Mouse (Mus musculus): Measurements from ENCODE around the gene Ier5. TPM values are rescaled to one million over a fixed set of nuclear protein-coding genes. Genes with fewer than 3 reads are reported as not detected.

Ier5 gene
- polyA plus RNA-seq (2014; fragmentation: Nextera tagmentation; extraction: Ambion mirVana), result 14.6 and 15.1 TPM in 2 replicates

- peak; percentile 99 for ATAC-seq (ENCODE audit: insufficient read depth)
- peak within 1 kb of the TSS; percentile 91 for H3K27ac ChIP-seq (ENCODE audit: low read depth)
Observed at GRCm38 (mm10) chr1:155099280-155099848, at the start of gene Ier5. TSS of gene Ier5 (minus strand) at chr1:155099636.

GRCm38 (mm10) chr1:155147228-155147627 lies 47.8 kb upstream of the Ier5 start:
- Histone ChIP-seq H3K36me3 (ENCODE audit: insufficient read depth) (no peaks in the 10 kb centered on the region), H3K27ac (ENCODE audit: low read depth) (no peak overlapping the region), H3K9me3 (ENCODE audit: low read depth, low read length) (no peaks in the 10 kb centered on the region), H3K4me1 (ENCODE audit: insufficient read depth) (no peaks in the 10 kb centered on the region), H3K27me3 (ENCODE audit: insufficient read depth, low read length) (no peaks in the 10 kb centered on the region), H3K9ac (no peak overlapping the region), H3K4me3 (ENCODE audit: low read depth, low read length) (no peak overlapping the region), H3K4me2 (no peak overlapping the region)
- no peak for ATAC-seq (ENCODE audit: insufficient read depth)
- TF ChIP-seq CTCF (IDR thresholded peaks at IDR 0.05; ENCODE audit: low read depth), result no peak
- DNase-seq, result no peak
- WGBS, result 86% methylated on average over 2 of the region's 2 CpGs

More at GRCm38 (mm10) chr1:155099280-155099848, at the start of gene Ier5:
- no peaks in the 10 kb centered on the region for H3K9me3 ChIP-seq (ENCODE audit: low read depth, low read length)
- peak within 1 kb of the TSS; percentile 99 for H3K9ac ChIP-seq
- H3K4me2 ChIP-seq, result peak within 1 kb of the TSS; percentile 84
- peak; percentile 99 for DNase-seq
- TF ChIP-seq CTCF (IDR thresholded peaks at IDR 0.05; ENCODE audit: low read depth), result no peak
- peaks cover 20% of the 10 kb centered on the region for H3K4me1 ChIP-seq (ENCODE audit: insufficient read depth)
- peaks cover 6% of the 10 kb centered on the region; the same call in 1 of the 2 replicates for H3K36me3 ChIP-seq (ENCODE audit: insufficient read depth)
- H3K4me3 ChIP-seq (ENCODE audit: low read depth, low read length), result peak within 1 kb of the TSS; percentile 98
- H3K27me3 ChIP-seq (ENCODE audit: insufficient read depth, low read length), result no peaks in the 10 kb centered on the region
- under 1% methylated on average over 40 of the region's 40 CpGs for WGBS

GRCm38 (mm10) chr1:155146572-155146980 lies 47.1 kb upstream of the Ier5 start, which contains the start of gene Mr1:
TSS of gene Mr1 (minus strand) at chr1:155146814.
- ATAC-seq (ENCODE audit: insufficient read depth) (peak; percentile 95), DNase-seq (peak; percentile 95)
- Histone ChIP-seq H3K27ac (ENCODE audit: low read depth) (peak within 1 kb of the TSS; percentile 79), H3K36me3 (ENCODE audit: insufficient read depth) (no peaks in the 10 kb centered on the region), H3K9me3 (ENCODE audit: low read depth, low read length) (no peaks in the 10 kb centered on the region), H3K9ac (peak within 1 kb of the TSS; percentile 44), H3K27me3 (ENCODE audit: insufficient read depth, low read length) (no peaks in the 10 kb centered on the region), H3K4me3 (ENCODE audit: low read depth, low read length) (peak within 1 kb of the TSS; percentile 44), H3K4me1 (ENCODE audit: insufficient read depth) (no peaks in the 10 kb centered on the region), H3K4me2 (peak within 1 kb of the TSS; percentile 63)
- 20% methylated on average over 8 of the region's 8 CpGs for WGBS
- no peak for TF ChIP-seq CTCF (IDR thresholded peaks at IDR 0.05; ENCODE audit: low read depth)

- Histone ChIP-seq H3K9me3 (ENCODE audit: low read depth, low read length) (no peaks in the 10 kb centered on the region), H3K36me3 (ENCODE audit: insufficient read depth) (no peaks in the 10 kb centered on the region), H3K27me3 (ENCODE audit: insufficient read depth, low read length) (no peaks in the 10 kb centered on the region), H3K4me3 (ENCODE audit: low read depth, low read length) (peak overlapping the region; percentile 44), H3K27ac (ENCODE audit: low read depth) (peak overlapping the region; percentile 79), H3K9ac (peak overlapping the region; percentile 44; the same call in 1 of the 2 replicates), H3K4me1 (ENCODE audit: insufficient read depth) (no peaks in the 10 kb centered on the region), H3K4me2 (peak overlapping the region; percentile 63)
- TF ChIP-seq CTCF (IDR thresholded peaks at IDR 0.05; ENCODE audit: low read depth), result no peak
- DNase-seq, result peak; percentile 83
- 27% methylated on average over 6 of the region's 6 CpGs for WGBS
- ATAC-seq (ENCODE audit: insufficient read depth), result peak; percentile 74
Observed at GRCm38 (mm10) chr1:155145620-155146019, 46.2 kb upstream of the Ier5 start.

- Histone ChIP-seq H3K36me3 (ENCODE audit: insufficient read depth) (no peaks in the 10 kb centered on the region; the same call in 1 of the 2 replicates), H3K4me3 (ENCODE audit: low read depth, low read length) (no peak overlapping the region), H3K27me3 (ENCODE audit: insufficient read depth, low read length) (no peaks in the 10 kb centered on the region), H3K4me1 (ENCODE audit: insufficient read depth) (0 out of 2 replicates have a peak, but pooled peaks cover 5% of the 10 kb centered on the region), H3K27ac (ENCODE audit: low read depth) (no peak overlapping the region), H3K9me3 (ENCODE audit: low read depth, low read length) (no peaks in the 10 kb centered on the region), H3K9ac (no peak overlapping the region), H3K4me2 (no peak overlapping the region)
- 68% methylated on average over 2 of the region's 2 CpGs for WGBS
- DNase-seq (peak; percentile 71), ATAC-seq (ENCODE audit: insufficient read depth) (no peak)
- peak; percentile 60 for TF ChIP-seq CTCF (IDR thresholded peaks at IDR 0.05; ENCODE audit: low read depth)
Observed at GRCm38 (mm10) chr1:155140076-155140475, 40.6 kb upstream of the Ier5 start.

- ATAC-seq (ENCODE audit: insufficient read depth), result 0 out of 2 replicates have a peak, but pooled peaks have one; percentile 26
- peak; percentile 65 for DNase-seq
- TF ChIP-seq CTCF (IDR thresholded peaks at IDR 0.05; ENCODE audit: low read depth), result no peak
- H3K9ac ChIP-seq, result no peak overlapping the region
- 70% methylated on average over 7 of the region's 7 CpGs for WGBS
- H3K9me3 ChIP-seq (ENCODE audit: low read depth, low read length), result no peaks in the 10 kb centered on the region
- no peak overlapping the region for H3K4me2 ChIP-seq
- no peaks in the 10 kb centered on the region; the same call in 1 of the 2 replicates for H3K36me3 ChIP-seq (ENCODE audit: insufficient read depth)
- no peaks in the 10 kb centered on the region for H3K27me3 ChIP-seq (ENCODE audit: insufficient read depth, low read length)
- H3K27ac ChIP-seq (ENCODE audit: low read depth), result no peak overlapping the region
- H3K4me1 ChIP-seq (ENCODE audit: insufficient read depth), result 0 out of 2 replicates have a peak, but pooled peaks cover 5% of the 10 kb centered on the region
- H3K4me3 ChIP-seq (ENCODE audit: low read depth, low read length), result no peak overlapping the region
Observed at GRCm38 (mm10) chr1:155138795-155139194, 39.4 kb upstream of the Ier5 start.

GRCm38 (mm10) chr1:155134866-155135265 lies 35.4 kb upstream of the Ier5 start:
- no peak overlapping the region for H3K9ac ChIP-seq
- no peak overlapping the region for H3K4me2 ChIP-seq
- no peaks in the 10 kb centered on the region for H3K9me3 ChIP-seq (ENCODE audit: low read depth, low read length)
- WGBS, result 20% methylated on average over 8 of the region's 8 CpGs
- peak; percentile 54 for DNase-seq
- 0 out of 2 replicates have a peak, but pooled peaks cover 5% of the 10 kb centered on the region for H3K4me1 ChIP-seq (ENCODE audit: insufficient read depth)
- no peak overlapping the region; the same call in 1 of the 2 replicates for H3K27ac ChIP-seq (ENCODE audit: low read depth)
- no peaks in the 10 kb centered on the region; the same call in 1 of the 2 replicates for H3K36me3 ChIP-seq (ENCODE audit: insufficient read depth)
- no peak overlapping the region for H3K4me3 ChIP-seq (ENCODE audit: low read depth, low read length)
- no peaks in the 10 kb centered on the region for H3K27me3 ChIP-seq (ENCODE audit: insufficient read depth, low read length)
- TF ChIP-seq CTCF (IDR thresholded peaks at IDR 0.05; ENCODE audit: low read depth), result no peak
- peak; percentile 72 for ATAC-seq (ENCODE audit: insufficient read depth)
